Mouse (Mus musculus) small intestine, adult 2 months (tissue): ENCODE data around the gene Zbtb25.

Experiments used
- CTCF ChIP-seq: fragments of 200-500 bp; IDR thresholded peaks from 2 replicates; pipeline ENCODE4 v1.5.1; 2012; ENCODE audit warnings: low read depth, mild to moderate bottlenecking, control low read depth, inconsistent platforms, low read length, moderate library complexity, mixed read lengths; ENCODE audit not compliant: insufficient replicate concordance, insufficient read length; ENCODE audit errors: extremely low read depth
- POLR2A ChIP-seq: fragments of 200-500 bp; IDR thresholded peaks from 2 replicates; pipeline ENCODE4 v1.6.1; 2012; ENCODE audit warnings: low read depth, mild to moderate bottlenecking, control low read depth, inconsistent platforms, low read length, moderate library complexity

DNA sequence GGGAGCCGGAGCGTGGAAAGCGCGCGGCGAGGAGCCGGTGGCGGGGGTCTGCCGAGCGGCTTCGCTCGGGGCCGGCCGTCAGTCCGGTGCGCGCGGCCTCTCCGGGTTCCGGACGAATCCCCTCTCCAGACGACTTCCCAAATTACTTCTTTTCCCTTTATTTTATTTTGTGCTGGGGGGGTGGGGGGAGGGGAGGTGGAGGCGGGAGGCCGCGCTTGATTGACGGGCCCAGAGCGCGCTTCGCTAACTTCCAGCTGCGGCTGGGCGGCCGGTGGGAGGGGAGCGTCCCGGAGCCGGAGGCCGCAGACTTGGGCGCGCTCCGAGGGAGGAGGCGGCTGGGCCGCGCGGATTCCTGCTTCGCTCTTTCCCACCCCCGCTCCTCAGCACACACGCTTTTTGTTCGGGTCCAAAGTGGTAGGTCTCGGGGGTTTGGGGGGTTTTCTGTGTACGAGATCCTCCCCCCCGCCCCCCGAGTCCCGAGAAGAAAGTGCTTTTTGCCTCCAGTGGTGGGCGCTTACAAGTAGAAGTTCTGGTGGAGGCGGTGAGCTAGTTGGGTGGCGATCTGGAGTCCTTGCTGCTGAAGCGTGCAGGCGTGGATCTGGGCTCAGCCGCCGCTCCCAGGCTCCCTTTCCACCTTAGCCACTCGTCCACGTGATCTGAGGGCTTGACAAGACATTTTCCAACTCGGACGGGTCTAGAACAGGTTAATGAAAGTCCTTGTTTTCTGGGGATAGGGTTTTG is 1.6 kb upstream of the Zbtb25 start:
- TF ChIP-seq CTCF (no peak), POLR2A (peak; percentile 11; the same call in 1 of the 2 replicates)
